In the genomic region with DNA sequence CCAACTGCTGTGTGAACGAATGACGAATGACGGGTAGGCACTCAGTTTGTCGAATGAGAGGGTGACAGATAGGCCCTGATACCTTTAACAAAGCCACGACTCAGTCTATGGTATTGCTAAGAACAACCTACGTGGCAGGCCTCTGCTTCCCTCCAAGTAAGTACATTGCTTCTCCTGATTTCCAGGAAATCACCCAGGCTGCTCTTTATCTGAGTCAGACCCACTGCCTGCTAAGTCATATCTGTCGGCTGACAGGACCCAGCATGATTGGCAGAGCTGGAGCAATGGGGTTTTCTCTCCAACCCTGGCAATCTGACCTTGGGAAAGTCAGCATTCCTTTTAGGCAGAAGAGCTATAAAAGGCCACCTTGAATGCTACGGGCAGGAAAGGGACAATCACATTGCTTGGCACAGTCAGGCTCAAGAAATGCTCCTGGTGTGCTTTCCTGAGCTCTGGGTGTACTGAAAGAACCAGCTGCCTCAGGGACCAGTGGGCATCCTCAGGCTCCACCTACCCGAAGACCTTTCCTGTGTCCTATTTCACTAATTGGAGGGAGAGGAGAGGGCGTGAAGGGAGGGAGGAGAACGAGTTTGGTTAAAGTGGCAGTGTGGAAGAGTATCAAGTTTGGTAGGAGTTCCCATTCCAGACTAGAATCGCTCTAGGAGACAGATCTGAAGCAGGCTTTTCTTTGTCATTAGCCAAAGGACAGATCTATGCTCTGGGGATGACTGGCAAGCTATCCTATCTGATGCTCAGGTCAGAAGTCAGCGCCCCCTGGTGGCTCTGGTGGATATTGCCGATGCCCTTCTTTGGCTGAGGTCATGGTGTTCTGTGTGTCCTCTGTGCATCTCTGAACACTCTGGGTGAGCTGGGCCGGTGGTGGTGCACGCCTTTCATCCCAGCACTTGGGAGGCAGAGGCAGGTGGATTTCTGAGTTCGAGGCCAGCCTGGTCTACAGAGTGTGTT, we compare ENCODE assay signal across 1 mouse cellular context.
TF ChIP-seq lines count a peak whose summit lies in the region.

No protein-coding gene starts in this region.

TF ChIP-seq in MEL, 35 proteins besides CTCF, POLR2A, EP300 and RAD21:
- peak; percentile 76 for TF ChIP-seq TAL1 (IDR thresholded peaks at IDR 0.05; ENCODE audit: low read length)
- peak; percentile 92 for TF ChIP-seq SMC3 (IDR thresholded peaks at IDR 0.05; ENCODE audit: low read depth, low read length)
- peak; percentile 73 for TF ChIP-seq ZC3H11A (IDR thresholded peaks at IDR 0.05; ENCODE audit: low read depth, low read length)
- TF ChIP-seq GATA1 (IDR thresholded peaks at IDR 0.05; ENCODE audit: low read depth, low read length), result peak; percentile 76
- TF ChIP-seq MEF2A (IDR thresholded peaks at IDR 0.05; ENCODE audit: extremely low read depth, insufficient replicate concordance, low read depth, low read length, poor library complexity, severe bottlenecking), result no peak
- peak; percentile 50; the same call in 1 of the 2 replicates for TF ChIP-seq TCF12 (IDR thresholded peaks at IDR 0.05; ENCODE audit: low read depth, low read length)
- no peak for TF ChIP-seq MXI1 (IDR thresholded peaks at IDR 0.05; ENCODE audit: low read depth, low read length)
- no peak for TF ChIP-seq ZKSCAN1 (IDR thresholded peaks at IDR 0.05; ENCODE audit: low read depth, low read length)
